Mouse (Mus musculus): ENCODE results near the gene Crbn.

DNA sequence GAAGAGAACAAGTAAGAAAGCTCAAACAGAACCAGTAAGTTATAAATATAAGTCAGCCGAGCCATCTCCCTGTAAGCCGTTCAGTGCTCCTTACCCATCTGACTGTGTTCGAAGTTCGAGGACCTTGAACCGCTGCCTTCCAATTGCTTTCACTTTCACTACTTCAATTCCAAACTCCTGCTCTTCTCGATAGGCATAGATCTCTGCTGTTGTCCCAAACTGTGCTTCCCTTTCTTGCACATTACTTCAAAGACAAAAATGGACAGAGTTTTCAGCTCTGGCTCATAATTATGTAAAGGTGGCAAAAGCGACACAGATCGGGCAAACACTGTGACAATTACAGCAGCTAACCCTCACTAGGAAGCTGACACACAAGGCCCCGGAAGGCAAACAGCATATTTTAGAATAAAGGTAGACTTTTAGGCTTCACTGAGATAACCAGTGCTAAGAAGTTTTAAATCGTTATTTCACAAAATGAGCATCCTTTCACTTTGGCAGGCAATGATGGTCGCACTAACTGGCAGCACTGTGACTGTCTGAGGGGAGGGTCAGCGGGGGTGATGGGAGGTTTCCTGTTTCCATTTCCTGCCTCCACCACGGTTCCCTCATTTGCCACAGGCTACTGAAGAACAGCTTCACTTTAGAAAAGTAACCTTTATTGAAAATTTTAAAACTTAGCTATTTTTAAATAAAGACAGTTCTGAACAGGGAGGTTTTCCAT, 5.6 kb downstream of the Crbn start:
- TF ChIP-seq EP300 (optimal IDR thresholded peaks at IDR 0.05) = no peak
- TF ChIP-seq CTCF (IDR thresholded peaks at IDR 0.05; ENCODE audit: low read depth) = no peak
